Mouse (Mus musculus) testis, adult 2 months (tissue): ENCODE data around the gene Prkd3.

Experiments
- CTCF ChIP-seq: fragments of 200-500 bp; IDR thresholded peaks from 2 replicates; pipeline ENCODE4 v1.5.1; 2012; ENCODE audit warnings: low read depth, mild to moderate bottlenecking, inconsistent platforms, low read length, moderate library complexity; ENCODE audit not compliant: control insufficient read depth, insufficient read depth, insufficient replicate concordance
- POLR2A ChIP-seq: fragments of 200-500 bp; IDR thresholded peaks from 2 replicates; pipeline ENCODE4 v1.6.1; 2012; ENCODE audit warnings: low read depth, mild to moderate bottlenecking, inconsistent platforms, low read length, moderate library complexity; ENCODE audit not compliant: control insufficient read depth

- TF ChIP-seq CTCF, result no peak
- TF ChIP-seq POLR2A, result no peak
Measured at GRCm38 (mm10) chr17:78953240-78953639, 67.4 kb downstream of the Prkd3 start.
